Mouse (Mus musculus): Measurements from ENCODE around the gene Kpnb1. TPM values are rescaled to one million over a fixed set of nuclear protein-coding genes. Genes with fewer than 3 reads are reported as not detected.
"Not testable (repeated sequence)": the region's sequence is repeated elsewhere in the genome, so short reads cannot be mapped to it uniquely, and the experiment has no call there.

Gene Kpnb1
- total RNA-seq (2015) (86.9 and 93.7 TPM in 2 replicates), total RNA-seq (2017) (196 and 233 TPM in 2 replicates)

DNA sequence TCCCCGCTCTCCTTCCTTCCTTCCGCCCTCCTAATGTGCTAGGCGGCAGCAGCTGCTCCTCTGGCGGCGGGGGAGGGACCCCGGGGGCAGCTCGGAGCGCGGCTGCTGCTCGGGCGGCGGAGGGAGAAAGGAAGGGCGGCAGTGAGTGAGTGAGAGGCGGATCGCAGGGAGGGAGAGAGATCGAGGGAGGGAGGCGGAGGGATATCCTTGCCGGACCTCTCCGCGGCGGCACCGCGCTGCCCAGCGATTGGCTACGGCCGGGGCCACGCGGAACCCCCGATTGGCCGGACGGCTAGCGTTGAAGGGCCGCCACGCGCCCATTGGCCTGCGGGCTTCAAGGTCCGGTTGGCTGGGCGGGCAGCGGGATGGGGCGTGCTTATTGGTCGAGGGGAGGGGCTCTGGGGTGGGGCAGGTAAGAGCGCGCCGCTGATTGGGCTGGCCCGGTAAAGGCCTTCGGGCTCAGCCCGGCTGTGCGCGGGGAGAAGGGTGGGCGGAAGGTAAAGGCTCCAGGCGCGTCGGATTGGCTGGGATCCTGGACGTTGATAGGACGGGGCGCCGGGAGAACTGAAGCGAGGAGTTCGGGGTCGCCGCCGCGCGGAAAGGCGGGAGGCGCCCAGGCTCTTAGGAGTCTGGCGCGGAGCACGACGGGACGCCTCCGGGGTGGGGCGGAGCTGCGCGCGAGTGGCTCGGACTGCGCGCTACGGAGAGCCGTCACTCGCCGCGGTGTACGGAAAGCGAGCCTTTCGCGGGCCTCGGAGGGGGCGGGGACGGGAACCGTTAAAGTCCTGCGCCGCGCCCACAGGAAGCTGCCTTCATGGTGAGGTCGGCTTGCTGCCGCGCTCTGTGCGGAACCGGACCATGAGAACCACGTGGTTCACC, at the start of gene Kpnb1:
Gene Kpnb1 (minus strand): TSS at position 118 of the 879 bp plus-strand sequence.
- ATAC-seq (ENCODE audit: poor library complexity, severe bottlenecking), result peak; percentile 80

DNA sequence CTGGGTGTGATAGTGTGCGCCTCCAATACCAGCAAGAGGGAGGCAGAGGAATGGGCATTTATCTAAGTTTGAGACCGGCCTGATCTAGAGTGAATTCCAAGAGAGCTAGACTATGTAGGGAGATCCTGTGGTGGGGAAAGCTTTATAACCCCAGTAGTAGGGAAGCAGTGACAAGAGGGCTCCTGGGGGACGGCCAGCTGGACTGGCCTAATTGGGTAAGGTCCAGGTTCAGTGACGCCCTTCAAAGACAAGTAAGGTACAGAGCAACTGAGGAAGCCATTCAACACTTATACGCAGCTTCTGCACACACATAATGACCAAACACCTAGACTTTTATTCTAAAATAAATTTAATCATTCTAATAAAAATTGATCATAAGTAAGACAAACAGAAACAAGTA, 44.8 kb upstream of the Kpnb1 start:
- no peak for ATAC-seq (ENCODE audit: poor library complexity, severe bottlenecking)

DNA sequence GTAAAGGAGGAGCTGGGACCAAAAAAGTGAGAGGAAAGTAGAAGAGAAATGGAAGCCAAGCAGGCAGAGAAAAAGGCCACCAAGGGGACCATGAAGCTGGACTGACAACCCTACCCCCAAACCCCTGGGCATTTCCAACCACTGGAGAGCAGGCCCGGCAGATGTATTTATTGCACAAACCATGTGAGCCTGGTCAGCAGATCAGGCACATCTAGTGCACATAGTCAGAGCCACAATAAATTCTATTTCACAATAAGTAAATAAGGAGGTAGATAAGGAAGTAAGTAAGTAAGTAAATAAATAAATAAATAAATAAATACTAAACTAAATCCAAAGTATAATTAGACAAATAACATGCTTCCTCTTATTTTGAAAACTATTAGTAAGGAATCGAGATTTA, 41.7 kb upstream of the Kpnb1 start:
- ATAC-seq (ENCODE audit: poor library complexity, severe bottlenecking), result no peak

DNA sequence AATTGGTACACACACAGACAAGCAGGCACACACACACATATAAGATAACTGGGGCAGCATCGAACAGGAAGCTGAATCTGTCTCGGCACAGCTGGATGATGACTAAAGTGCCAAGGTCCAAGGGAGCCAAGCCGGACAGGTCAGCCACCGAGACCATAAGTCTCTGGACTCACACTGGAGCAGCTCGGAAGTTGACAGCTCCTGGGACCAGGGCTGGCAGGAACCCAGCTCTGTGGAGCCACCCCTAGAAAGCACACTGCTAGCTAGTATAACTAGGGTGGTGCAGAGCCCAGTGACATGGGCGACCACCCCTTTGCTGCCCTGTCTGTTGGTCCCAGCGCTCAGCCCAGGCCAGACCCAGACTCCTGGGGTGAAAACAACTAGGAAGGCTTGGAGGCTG, 41.3 kb upstream of the Kpnb1 start:
- no peak for ATAC-seq (ENCODE audit: poor library complexity, severe bottlenecking)

DNA sequence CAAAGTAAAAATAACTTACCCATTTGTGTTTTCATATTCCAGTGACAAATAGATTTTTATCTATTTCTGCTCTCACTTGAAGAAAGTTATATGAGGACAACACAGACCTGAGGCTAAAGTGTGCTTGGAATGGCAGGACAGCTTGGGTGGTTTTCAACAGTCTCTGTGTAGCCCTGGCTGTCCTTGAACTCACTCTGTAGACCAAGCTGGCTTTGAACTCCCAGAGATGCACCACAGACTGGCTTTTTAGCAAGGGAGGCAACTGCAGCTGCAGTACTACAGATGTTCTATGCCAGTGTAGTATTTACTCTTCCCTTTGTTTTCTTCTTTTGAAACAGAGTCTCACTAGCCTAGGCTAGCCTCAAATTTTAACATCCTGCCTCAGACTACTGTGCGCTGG, 38.5 kb upstream of the Kpnb1 start:
- ATAC-seq (ENCODE audit: poor library complexity, severe bottlenecking), result no peak

DNA sequence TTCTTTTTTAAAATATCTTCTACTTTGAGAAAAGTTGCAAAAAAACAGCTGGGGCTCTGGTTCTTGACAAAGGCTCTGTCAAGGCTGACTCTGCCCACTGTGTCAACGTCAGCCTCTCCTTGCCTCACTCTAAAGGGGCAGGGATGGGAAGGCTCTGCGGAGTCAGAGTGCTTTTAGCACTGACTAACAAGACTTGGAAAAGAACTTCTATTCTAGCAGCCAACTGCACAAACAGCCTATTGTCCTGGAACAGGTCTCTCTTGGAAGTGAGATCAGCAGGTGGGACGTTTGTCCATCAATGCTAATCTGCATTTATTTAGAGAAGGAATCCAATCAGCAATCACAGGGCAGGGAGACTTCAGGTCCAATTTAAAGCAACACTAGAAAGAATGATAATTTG, 35.8 kb upstream of the Kpnb1 start:
- ATAC-seq (ENCODE audit: poor library complexity, severe bottlenecking), result no peak

DNA sequence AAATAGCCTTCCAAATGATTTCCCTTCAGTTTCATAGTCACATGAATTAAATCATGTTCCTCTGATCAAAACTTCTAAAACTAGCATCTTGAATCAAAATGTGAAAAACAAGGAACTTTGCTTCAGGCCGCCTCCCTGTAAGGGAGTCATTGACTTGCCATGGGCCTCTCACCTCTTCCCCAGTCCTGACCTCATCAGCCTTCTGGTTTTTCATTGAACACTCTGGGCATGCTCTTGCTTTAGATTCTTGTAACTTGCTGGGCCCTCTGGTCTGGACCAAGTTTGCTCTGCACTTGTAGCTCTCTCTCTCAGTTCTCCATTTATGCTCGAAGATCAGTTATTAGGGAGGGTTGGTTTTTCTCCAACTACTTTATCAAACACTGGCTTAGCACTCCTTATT, 33.9 kb upstream of the Kpnb1 start:
- no peak for ATAC-seq (ENCODE audit: poor library complexity, severe bottlenecking)

DNA sequence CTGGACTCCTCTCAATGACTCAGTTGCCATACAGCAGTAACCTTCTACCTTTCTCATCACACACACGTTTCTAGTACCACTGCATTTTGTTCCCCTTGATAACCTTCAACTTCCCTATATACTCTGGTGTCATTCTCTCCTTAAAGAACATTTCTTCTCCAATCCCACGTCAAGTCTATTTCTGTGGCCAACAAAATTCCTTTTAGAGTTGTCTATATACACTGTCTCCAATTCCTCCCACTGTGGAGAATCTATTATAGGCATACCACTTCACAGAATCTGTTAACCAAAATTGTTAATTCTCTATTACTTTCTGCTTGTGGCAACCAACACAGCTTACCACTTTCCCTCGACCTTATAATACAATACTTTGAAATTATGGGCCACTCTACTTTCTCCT, 32.5 kb upstream of the Kpnb1 start:
- no peak for ATAC-seq (ENCODE audit: poor library complexity, severe bottlenecking)

DNA sequence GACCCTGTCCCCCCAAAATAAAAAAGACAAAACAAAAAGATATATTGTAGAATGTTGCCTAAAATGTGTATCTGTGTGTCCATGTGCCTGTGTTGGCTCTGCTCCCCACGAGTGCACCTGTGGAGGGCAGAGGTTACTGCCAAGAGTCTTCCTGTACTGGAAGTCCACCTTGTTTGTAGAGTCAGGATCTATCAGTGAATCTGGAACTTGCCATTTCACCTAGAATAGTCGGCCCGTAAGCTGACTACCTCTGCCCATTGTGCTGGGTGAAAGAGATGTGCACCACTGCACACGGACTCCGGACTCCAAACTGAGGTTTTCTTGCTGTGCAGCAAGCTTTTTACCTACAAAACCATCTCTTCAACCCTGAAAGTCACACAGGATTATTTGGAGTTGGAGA, 26.7 kb upstream of the Kpnb1 start:
- ATAC-seq (ENCODE audit: poor library complexity, severe bottlenecking), result no peak

DNA sequence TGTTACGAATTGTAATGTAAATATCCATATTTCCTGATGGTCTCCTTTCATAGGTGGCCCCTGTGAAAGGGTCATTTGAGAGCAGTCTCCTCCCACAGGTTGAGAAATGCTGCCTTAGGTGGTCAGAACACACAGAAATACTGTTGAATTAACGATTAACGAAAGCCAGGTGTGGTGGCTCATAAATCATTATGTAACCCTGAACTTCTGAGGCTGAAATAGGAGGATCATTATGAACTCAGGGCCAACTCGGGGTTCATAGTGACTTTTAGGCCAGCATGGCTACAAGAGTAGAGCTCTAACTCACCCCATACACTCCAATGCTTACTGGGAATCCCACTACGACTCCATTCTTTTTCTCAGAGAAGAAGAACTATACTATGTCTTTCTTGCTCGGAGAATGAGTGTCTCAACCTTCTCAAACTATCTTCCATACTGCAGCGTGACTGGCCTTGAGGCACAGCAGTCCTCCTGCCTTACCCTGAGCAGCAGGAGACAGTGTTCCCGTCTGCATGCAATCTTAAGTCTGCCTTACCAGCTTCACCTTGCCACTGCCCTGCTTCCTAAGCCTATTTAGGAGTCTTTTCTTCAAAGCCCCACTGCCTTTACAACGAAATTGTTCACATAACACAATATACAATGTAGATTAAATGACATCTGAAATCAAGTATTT, 23.2 kb upstream of the Kpnb1 start:
- no peak for ATAC-seq (ENCODE audit: poor library complexity, severe bottlenecking)

DNA sequence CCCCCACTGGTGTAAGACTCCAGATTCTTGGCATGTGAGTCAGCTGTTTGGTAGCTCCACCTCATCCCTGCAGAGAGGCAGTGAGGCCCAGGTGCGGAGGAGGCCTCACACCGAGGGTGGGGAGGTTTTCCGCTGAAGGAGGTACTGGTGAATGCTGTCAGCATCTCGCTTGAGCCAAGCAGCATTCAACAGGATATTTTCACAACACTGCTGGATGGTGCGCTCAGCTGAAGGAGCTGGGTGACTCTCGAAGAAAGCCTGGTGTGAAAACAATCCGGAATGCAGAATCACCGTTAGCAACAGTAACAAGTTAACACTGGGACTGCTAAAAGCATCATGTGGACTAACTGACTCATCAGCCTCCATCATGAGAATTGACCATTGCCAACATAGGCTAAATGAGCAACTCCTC, 19.3 kb upstream of the Kpnb1 start:
- no peak for ATAC-seq (ENCODE audit: poor library complexity, severe bottlenecking)

DNA sequence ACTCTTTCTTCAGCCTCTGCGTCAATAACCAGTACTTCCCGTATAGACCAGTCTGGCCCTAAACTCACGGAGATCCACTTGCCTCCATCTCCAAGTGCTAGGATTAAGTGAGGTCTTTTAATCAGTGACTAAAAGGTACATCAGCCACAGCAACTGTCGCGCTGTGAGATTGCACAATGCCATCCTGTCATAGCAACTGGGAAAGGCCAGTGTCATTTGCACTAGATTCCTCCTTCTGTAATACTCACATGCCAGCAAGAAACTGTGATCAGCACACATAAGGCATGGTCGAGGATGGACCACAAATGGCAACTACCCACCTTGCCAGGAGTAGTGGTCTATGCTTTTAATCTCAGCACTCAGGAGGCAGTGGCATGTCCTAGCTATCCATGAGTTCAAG, 11.8 kb upstream of the Kpnb1 start:
- no peak for ATAC-seq (ENCODE audit: poor library complexity, severe bottlenecking)

DNA sequence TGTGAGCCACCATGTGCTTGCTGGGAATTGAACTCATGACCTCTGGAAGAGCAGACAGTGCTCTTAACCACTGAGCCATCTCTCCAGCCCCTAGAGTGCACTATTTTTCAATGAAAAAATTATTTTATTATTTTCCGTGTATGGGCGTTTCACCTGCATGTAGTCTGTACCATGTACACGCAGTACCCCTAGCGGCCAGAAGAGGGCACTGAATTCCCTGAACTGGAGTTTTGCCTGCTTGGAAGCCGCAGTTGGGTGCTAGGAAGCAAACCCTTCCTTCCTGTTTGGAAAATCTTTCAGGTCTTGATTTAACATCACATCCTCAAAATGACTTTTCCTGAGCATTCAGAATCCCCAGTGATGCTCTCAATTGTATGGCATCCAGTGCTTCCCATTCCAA, 10.9 kb upstream of the Kpnb1 start:
- ATAC-seq (ENCODE audit: poor library complexity, severe bottlenecking), result 0 out of 2 replicates have a peak, but pooled peaks have one; percentile 45

DNA sequence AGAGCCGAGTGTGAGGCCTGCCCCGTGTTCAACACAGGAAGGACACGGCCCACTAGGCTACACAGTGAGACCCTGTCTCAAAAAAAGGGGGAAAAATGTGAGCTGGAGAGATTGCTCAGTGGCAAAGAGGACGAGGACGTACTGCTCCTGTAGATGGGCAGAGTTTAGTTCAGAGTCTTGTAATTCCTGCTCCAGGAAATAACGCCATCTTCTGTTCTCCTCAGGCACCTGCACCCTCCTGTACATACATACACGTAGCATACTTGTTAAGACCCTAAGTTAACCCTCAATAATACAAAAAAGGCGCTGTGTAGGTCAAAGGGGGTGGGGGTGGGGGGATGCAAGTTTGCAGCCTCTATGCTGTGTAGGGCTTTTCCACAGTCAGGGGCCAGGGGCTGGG, 9.3 kb upstream of the Kpnb1 start:
- ATAC-seq (ENCODE audit: poor library complexity, severe bottlenecking), result no peak

DNA sequence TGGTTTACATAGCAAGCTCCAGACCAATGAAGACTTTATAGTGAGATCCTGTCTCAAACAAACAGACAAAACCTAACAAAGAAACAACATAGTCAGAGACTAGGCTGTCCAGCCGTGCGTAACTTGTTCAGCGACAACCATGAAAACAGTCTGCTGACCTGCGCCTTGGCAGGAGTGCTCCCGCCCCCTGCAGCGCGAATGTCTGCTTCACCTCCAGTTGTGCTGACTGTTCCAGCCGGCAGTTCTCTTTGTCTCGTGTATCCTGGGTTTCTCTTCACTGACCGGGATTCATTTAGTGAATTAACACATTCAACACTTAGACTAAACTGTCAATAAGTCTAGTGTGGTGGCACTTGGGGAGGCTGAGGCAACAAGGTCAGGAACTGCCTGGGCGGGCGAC, 8.9 kb upstream of the Kpnb1 start:
- ATAC-seq (ENCODE audit: poor library complexity, severe bottlenecking), result no peak

DNA sequence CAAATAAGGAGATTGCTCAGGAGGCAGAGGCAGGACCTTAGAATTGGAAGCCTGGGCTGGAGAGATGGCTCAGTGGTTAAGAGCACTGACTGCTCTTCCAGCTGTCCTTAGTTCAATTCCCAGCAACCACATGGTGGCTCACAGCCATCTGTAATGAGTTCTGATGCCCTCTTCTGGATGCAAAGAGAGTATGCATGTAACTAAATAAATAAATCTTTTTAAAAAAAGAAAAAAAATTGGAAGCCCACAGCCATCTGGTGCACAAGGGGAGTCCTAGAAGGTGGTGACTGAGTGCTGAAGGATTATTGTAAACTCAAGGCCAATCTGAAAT, 4.9 kb upstream of the Kpnb1 start:
- no peak for ATAC-seq (ENCODE audit: poor library complexity, severe bottlenecking)

DNA sequence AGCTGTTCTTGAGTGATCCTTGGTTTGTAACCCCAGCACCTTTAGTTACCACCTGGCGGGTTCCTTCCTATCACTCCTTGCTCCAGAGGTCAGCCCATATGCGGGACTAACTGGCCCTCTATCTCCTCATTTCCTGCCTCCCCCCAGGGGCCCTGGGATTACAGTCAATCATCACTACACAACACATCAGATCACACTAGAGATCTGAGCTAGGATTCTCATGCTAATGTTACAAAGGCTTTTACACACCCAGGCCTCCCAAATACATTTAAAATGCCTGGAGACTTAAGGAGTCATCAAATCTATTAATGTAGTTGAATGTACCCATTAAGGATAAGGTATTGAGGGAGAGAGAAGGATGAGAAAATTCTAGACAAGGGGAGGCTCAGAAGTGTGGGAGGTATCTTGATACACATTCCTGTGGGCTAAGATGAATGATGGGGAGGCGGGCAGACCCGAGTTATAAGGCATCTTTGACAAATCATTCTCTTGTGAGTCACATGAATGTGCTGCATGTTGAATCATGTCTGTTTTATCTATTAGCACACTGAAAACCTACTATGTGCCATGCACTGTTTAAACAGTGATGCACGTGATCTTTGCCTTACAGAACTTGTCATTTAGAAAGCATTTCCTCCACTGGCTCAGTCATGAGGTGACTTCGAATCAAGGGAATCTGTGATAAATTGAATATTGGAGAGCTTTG, 4.4 kb upstream of the Kpnb1 start:
- ATAC-seq (ENCODE audit: poor library complexity, severe bottlenecking), result no peak

DNA sequence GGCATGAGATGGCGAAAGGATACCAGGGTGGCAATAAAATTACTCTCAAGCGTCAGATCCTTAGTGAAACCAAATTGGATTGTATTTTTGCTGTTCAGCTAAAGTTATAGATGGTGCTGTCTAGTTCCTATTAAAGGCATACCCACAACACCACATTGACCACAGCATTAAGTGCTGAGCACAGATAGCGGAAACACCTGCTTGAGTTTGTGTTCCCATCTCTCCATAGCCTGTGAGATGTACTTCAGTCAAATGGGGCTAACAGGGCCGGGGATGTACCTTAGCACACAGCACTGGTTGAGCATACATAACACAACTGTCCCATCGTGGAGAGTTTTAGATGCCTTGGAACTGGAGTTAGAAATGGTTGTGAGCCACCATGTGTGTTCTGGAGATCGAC, 3.3 kb upstream of the Kpnb1 start:
- no peak for ATAC-seq (ENCODE audit: poor library complexity, severe bottlenecking)

DNA sequence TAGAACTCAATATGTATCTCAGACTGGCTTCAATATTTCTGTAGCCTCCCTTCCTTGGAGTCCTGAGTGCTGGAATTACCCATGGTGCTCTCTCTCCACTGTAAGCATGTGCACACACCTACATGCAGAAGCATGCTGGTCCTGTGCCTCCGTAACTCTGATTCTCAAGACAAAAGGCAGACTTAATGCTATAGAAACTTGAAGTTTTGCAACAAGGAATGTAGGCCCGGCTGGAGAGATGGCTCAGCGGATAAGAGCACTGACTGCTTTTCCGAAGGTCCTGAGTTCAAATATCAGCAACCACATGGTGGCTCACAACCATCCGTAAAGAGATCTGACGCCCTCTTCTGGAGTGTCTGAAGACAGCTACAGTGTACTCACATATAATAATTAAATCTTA, 2.0 kb upstream of the Kpnb1 start:
- ATAC-seq (ENCODE audit: poor library complexity, severe bottlenecking), result not testable (repeated sequence)

DNA sequence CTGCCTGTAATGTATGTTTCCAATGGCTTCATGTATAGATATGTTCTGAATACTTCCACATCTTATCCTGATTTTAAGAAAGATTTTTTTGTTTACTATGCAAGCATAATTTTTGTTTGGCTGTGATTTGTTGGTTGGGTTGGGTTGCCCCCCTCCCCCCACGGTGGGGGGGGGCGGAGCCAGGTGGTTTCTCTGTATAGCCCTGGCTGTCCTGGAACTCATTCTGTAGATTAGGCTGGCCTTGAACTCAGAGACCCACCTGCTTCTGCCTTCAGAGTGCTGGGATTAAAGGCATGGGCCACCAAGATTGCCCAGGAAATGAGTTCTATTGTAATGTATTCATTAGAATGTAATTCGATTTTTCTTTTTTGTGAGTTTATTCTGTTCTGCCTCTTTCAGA, 1.6 kb upstream of the Kpnb1 start:
- ATAC-seq (ENCODE audit: poor library complexity, severe bottlenecking), result no peak

DNA sequence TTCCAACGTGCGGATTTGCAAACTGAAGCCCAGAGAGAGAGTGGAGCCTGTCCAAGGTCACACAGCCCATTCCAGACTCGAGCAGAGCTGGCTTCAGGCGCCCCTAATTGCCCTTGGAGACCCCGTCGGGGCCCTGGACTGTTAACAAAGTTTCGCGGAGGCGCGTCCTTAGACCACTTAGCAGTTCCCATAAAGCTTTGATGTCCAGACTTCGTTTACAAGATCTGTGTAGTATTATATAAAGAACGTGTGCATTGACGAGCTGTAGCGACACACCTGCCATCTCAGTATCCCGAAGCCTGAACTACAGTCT, 918 bp upstream of the Kpnb1 start:
- ATAC-seq (ENCODE audit: poor library complexity, severe bottlenecking), result no peak
